Mouse (Mus musculus): ENCODE data around the gene Vav2.

- TF ChIP-seq CTCF (IDR thresholded peaks at IDR 0.05; ENCODE audit: borderline replicate concordance, control insufficient read depth, extremely low read depth, insufficient read depth, low read length, poor library complexity): no peak
- TF ChIP-seq POLR2A (IDR thresholded peaks at IDR 0.05; ENCODE audit: control insufficient read depth, extremely low read depth, insufficient read depth, low read length, poor library complexity): no peak
Measured at GRCm38 (mm10) chr2:27445910-27446309, 19.1 kb upstream of the Vav2 start.

Measured in thymus, adult 2 months (tissue).